Mouse (Mus musculus): Measurements from ENCODE around the gene C730034F03Rik. TPM values are rescaled to one million over a fixed set of nuclear protein-coding genes. Genes with fewer than 3 reads are reported as not detected.
"Not testable (repeated sequence)": the region's sequence is repeated elsewhere in the genome, so short reads cannot be mapped to it uniquely, and the experiment has no call there.

Gene C730034F03Rik
- total RNA-seq, 1 experiment from 2014 or later: 13.3 TPM

DNA sequence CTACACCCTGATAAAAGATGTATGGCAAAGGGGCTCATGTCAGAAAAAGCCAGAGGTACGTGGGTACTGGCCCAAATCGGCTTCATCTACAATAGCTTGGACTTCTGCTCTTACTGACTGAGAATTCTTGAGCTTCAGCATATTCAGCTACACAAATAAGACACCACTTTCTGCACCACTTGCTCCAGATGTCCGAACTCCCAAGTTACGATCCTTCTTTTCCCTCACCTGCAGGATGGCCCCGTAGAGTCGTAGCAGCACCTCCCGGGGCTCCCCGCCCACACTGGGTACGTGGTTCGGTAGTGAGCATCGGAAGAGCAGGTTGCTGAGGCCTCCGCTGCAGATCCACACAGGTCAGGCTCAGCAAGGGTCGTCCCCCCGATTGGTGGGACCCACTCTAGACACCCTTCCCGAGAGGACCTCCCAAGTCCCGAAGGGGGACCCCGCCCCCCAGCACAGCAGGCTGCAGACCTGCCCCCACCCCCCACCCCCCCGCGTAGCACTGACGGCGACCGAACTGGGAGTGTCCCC, 503 bp upstream of the C730034F03Rik start:
- ATAC-seq (replicated peaks in 1 of 2; ENCODE audit: insufficient read depth in 1 of 2, low FRiP score in 2 of 2, low TSS enrichment in 1 of 2, low read depth in 1 of 2, poor library complexity in 2 of 2, severe bottlenecking in 2 of 2): no peak

DNA sequence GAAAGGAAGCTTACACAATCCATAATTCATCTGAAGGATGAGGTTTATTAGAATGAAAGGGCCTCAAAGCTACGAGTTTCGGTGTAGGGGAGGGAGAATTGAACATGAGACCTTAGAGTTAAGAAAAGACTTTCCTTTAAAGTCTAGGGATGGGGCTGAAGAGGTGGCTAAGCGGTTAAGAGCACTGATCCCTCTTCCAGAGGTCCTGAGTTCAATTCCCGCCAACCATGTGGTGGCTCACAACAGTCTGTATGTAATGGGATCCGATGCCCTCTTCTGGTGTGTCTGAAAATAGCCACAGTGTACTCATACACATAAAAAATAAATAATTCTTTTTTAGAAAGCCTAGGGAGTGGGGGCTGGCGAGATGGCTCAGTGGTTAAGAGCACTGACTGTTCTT, 952 bp downstream of the C730034F03Rik start:
- ATAC-seq (replicated peaks in 1 of 2; ENCODE audit: insufficient read depth in 1 of 2, low FRiP score in 2 of 2, low TSS enrichment in 1 of 2, low read depth in 1 of 2, poor library complexity in 2 of 2, severe bottlenecking in 2 of 2): no peak

DNA sequence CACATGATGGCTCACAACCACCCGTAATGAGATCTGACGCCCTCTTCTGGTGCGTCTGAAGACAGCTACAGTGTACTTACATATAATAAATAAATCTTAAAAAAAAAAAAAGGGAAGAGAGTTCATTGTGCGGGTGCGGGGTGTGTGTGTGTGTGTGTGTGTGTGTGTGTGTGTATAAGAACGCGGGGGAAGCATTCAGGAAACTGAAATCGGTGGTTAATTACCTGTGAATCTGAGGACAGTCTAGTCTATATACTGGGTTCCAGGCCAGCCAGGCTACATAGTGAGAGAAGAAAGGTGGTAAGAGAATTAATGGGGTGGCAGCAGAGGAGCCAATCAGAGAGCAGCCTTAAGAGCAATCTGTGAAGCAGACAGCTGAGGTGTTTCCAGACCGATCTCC, 1.4 kb downstream of the C730034F03Rik start:
- ATAC-seq (replicated peaks in 1 of 2; ENCODE audit: insufficient read depth in 1 of 2, low FRiP score in 2 of 2, low TSS enrichment in 1 of 2, low read depth in 1 of 2, poor library complexity in 2 of 2, severe bottlenecking in 2 of 2): not testable (repeated sequence)

DNA sequence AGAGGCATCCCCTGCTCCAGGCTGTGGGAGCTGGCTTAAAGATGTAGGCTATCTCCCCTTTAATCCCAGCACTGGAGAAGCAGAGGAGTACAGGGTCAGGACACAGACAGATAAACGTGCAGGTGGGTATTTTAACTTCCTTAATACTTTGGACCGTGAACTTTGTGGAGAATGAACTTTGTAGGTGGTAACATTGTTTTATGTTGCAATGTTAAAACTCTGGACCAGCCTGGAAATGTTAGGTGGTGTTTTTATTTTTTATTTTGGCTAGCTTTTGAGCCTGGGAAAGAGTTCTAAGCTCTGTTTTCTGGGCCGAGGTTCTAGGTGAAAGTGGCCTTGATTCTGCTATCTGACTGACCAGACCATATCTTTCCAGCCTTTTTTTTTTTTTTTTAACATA, 1.9 kb downstream of the C730034F03Rik start:
- no peak for ATAC-seq (replicated peaks in 1 of 2; ENCODE audit: insufficient read depth in 1 of 2, low FRiP score in 2 of 2, low TSS enrichment in 1 of 2, low read depth in 1 of 2, poor library complexity in 2 of 2, severe bottlenecking in 2 of 2)

DNA sequence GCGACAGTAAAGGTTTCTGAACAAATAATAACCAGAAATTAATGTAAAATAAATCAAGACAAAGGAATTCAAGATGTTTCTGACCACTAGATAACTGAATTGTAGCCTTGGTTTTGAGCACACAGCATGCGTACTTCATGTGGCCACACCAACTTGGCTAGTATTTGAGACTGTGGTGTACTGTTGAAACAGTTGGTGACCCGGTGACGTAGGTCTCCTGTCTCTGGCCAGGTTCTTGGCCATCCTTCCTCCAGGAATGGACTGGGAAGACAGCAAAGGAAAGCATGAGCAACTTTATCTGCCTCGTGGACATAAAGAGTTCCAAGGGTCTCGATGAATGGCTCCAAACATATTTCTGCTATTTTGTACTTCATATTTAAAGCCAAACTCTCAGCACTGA, 2.4 kb downstream of the C730034F03Rik start:
- no peak for ATAC-seq (replicated peaks in 1 of 2; ENCODE audit: insufficient read depth in 1 of 2, low FRiP score in 2 of 2, low TSS enrichment in 1 of 2, low read depth in 1 of 2, poor library complexity in 2 of 2, severe bottlenecking in 2 of 2)

DNA sequence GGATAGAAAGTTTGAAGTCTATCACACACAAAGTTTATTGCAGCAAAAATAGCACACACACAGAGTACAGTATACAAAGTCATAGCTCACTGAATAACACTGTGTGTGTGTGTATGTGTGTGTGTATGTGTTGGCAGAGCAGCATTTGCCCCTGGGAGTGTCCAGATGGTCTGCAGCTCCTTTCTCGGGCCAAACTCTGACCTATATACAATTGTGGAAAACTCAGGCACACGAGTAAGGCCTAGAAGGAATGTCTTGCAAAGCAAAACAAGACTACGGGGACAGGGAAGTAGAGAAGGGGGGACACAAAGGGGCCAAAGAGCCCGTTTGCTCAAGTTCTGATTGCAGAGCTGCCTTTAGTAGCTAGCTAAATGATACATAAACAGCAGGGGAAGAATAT, 3.6 kb downstream of the C730034F03Rik start:
- no peak for ATAC-seq (replicated peaks in 1 of 2; ENCODE audit: insufficient read depth in 1 of 2, low FRiP score in 2 of 2, low TSS enrichment in 1 of 2, low read depth in 1 of 2, poor library complexity in 2 of 2, severe bottlenecking in 2 of 2)

DNA sequence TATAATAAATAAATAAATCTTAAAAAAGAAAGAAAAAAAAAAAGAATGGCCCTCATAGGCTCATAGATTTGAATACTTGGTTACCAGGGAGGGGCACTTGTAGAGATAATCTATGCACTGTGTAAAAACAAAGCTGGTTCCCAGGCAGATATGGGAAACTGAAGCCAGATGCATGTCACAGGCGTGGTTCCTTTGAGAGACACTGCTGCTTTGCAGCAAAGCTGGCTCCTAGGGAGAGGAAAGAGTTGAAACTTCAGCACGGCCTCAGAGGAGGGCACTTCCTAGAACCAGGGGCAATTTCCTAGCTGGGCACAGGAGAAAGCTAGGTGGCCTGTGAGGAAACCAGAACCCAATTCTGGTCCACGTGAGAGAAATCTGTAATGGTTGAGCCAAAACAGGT, 4.7 kb downstream of the C730034F03Rik start:
- no peak for ATAC-seq (replicated peaks in 1 of 2; ENCODE audit: insufficient read depth in 1 of 2, low FRiP score in 2 of 2, low TSS enrichment in 1 of 2, low read depth in 1 of 2, poor library complexity in 2 of 2, severe bottlenecking in 2 of 2)

DNA sequence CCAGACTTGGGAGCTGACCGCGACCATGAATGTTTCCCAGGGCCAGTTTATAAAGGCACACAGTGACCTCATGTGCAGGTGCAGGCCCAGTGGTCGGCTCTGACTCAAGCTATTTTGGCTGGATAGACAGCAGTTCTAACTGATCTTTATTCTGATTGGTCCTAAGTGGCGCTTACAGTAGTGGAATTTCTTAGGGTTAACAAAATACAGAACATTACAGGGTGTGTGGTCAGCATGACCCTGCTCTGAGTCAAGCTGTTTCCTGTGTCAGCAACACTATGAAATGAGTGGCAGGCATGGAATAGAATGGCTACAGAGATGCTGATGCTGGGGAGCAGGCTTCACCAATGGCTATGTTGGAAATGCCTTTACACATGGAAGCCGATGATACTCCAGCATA, 6.5 kb downstream of the C730034F03Rik start:
- no peak for ATAC-seq (replicated peaks in 1 of 2; ENCODE audit: insufficient read depth in 1 of 2, low FRiP score in 2 of 2, low TSS enrichment in 1 of 2, low read depth in 1 of 2, poor library complexity in 2 of 2, severe bottlenecking in 2 of 2)

DNA sequence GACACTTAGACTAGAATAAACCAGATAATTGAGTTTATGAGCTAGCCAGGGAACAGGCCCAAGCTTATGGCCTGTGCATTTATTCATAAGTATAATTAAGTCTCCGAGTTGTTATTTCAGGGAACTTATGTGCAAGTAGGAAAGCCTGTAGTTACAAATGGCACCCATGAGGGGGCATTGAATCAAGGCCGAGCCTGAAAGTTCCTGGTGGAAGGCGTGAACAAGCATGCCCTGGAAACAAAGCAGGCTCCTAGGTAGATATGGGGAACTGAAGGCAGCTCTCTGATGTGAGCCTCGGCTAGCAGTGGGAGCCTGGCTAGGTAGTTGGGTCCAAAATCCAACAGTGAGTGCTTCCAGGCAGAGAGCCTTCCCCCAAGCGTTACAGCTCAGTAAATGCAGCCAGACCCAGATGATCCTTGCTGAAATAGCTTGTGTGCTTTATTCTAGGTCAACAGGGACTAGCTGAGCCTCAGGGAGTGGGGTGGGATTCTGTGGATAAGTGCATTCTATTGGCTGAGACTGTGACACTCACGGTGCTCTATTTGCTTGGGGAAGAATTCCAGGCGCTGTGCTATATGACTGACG, 13.2 kb downstream of the C730034F03Rik start:
- 0 out of 4 replicates have a peak, but pooled peaks have one; percentile 42 for ATAC-seq (replicated peaks in 1 of 2; ENCODE audit: insufficient read depth in 1 of 2, low FRiP score in 2 of 2, low TSS enrichment in 1 of 2, low read depth in 1 of 2, poor library complexity in 2 of 2, severe bottlenecking in 2 of 2)

DNA sequence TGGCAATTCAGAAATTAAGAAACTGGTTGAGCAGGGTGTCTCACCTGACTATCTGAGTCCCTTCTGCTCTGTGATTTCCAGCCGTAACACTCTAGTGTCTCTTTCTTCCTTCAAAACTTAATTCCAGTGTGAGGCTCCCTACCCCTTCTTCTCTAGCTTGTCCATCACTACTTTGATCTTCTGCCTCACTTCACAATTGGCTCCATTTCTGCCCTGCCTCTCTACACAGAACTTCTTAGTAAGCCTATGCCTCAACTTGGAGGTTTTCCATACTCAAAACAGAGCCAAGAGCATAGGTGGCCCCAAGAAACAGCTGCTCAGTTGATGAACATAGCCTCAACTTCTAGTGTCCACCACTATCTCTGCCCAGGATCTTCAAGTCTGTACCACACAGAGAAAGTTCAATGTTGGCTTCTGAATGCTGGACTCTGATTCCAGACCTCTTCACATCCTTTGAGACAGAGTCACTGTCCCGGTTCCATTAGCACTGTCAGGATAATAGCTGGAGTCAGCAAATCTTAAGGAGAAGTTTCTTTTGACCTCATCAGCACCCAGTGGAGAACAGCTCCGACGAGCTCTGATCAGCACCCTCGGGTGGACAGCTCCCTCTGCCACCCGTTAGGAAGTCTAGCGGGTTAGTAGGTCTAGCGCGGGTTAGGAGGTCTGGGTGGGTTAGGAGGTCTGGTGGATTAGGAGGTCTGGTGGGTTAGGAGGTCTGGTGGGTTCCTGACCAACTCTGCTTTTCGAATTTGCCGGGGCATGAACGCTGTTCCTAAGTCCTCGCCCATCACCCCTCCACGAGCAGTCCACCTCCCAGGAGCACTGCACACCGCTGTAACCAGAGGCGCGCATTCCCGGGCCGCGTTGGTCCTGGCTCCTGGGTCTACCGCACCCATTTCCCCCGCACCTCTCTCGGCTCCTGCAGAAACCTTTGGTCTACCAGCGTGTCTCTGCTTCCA, 23.8 kb downstream of the C730034F03Rik start:
- peak; percentile 75 to 88 for ATAC-seq (replicated peaks in 1 of 2; ENCODE audit: insufficient read depth in 1 of 2, low FRiP score in 2 of 2, low TSS enrichment in 1 of 2, low read depth in 1 of 2, poor library complexity in 2 of 2, severe bottlenecking in 2 of 2)

DNA sequence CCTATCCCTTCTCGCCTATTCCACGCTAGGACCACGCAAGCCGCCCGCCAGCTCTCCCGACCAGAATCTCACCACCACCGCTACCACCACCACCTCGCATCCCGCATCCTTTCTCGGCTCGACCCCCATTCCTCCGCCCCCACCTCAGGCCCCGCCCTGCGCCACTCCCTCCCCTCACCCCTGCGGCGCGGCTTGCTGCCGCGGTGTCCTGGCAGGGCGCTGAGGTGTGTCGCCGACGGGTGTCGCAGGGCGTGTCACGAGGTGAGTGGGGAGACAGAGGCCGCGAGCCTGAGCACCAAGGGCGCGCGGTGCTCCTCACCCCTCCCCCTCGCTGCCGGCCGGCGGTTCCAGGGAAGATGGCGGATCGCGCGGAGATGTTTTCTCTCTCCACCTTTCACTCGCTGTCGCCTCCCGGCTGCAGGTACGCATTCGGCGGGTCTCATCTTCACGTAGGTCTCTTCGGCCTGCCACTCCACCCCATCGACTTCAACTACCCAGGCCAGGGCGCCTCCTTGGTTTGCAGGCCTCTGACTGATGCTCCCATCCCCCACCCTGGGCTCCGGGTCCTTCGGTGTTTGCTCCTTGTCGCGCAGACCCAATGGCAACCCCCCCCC, 24.6 kb downstream of the C730034F03Rik start, which contains the start of gene Mapk8ip2:
TSS of gene Mapk8ip2 (plus strand) at position 49 of the 614 bp plus-strand sequence.
- ATAC-seq (replicated peaks in 1 of 2; ENCODE audit: insufficient read depth in 1 of 2, low FRiP score in 2 of 2, low TSS enrichment in 1 of 2, low read depth in 1 of 2, poor library complexity in 2 of 2, severe bottlenecking in 2 of 2): no peak

DNA sequence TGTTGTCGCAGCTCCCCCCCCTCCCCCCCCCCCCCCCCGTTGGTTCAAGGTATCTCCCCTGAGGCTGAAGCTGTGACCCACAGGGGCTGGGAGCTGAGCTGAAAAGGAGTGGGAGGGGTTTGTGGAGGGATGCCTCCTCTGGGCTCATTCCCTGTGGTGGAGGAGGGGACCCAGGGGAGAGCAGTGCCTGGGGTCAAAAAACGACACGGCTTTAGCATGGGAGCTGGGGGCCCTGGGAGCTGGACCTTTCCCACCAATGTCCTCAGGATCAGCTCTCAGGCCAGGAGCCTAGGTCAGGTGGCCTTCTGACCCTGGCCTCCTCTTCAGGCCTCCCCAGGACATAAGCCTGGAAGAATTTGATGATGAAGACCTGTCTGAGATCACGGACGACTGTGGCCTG, 25.5 kb downstream of the C730034F03Rik start:
- no peak for ATAC-seq (replicated peaks in 1 of 2; ENCODE audit: insufficient read depth in 1 of 2, low FRiP score in 2 of 2, low TSS enrichment in 1 of 2, low read depth in 1 of 2, poor library complexity in 2 of 2, severe bottlenecking in 2 of 2)

DNA sequence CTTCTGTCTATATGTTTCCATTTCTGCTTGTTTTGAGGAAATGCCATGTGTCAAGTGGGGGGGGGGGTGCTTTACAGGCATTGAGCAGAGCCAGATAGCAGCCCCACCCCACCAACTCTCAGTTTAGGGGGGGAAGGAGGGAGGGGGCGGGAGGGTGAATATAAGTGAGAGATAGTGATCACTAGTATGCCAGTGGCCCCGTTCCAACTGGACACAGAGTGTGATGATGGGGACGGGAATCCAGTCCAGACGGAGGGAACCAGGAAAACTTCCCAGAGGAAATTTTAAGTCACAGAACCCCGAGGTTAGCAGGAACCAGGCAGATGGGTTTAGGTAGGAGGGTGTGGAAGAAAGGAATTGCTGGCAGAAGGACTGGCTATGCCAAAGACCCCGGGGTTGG, 26.3 kb downstream of the C730034F03Rik start:
- no peak for ATAC-seq (replicated peaks in 1 of 2; ENCODE audit: insufficient read depth in 1 of 2, low FRiP score in 2 of 2, low TSS enrichment in 1 of 2, low read depth in 1 of 2, poor library complexity in 2 of 2, severe bottlenecking in 2 of 2)

DNA sequence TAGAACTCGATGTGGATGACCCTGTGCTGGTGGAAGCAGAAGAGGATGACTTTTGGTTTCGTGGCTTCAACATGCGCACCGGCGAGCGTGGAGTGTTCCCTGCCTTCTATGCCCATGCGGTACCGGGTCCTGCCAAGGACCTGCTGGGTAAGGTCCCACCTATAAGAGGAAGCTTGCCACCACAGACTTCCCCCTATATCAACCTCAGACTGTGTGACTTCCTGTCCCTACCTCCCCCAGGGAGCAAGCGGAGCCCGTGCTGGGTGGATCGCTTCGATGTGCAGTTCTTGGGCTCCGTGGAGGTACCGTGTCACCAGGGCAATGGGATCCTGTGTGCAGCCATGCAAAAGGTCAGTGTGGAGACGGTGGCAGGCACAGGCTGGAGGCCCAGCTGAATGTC, 29.6 kb downstream of the C730034F03Rik start:
- peak; percentile 89 to 93 for ATAC-seq (replicated peaks in 1 of 2; ENCODE audit: insufficient read depth in 1 of 2, low FRiP score in 2 of 2, low TSS enrichment in 1 of 2, low read depth in 1 of 2, poor library complexity in 2 of 2, severe bottlenecking in 2 of 2)

DNA sequence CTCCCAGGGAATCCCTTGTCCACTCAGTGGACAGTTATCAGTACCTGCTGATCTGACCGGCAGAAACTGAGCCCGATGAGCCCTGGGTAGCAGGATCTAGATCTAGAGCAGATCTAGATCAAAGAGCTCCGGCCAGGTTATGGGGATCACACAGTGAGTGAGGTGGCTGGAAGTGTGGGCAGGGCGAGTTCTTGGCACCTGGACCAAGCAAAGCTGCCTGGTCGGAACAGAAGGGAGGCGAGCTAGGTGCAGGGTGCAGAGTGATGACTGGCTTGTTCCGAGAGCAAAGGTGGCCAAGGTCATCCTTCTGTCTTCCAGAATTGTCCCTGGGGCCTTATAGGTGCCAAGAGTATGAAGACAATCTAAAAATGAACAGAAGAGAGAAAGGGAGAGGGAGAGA, 30.4 kb downstream of the C730034F03Rik start:
- ATAC-seq (replicated peaks in 1 of 2; ENCODE audit: insufficient read depth in 1 of 2, low FRiP score in 2 of 2, low TSS enrichment in 1 of 2, low read depth in 1 of 2, poor library complexity in 2 of 2, severe bottlenecking in 2 of 2): no peak

DNA sequence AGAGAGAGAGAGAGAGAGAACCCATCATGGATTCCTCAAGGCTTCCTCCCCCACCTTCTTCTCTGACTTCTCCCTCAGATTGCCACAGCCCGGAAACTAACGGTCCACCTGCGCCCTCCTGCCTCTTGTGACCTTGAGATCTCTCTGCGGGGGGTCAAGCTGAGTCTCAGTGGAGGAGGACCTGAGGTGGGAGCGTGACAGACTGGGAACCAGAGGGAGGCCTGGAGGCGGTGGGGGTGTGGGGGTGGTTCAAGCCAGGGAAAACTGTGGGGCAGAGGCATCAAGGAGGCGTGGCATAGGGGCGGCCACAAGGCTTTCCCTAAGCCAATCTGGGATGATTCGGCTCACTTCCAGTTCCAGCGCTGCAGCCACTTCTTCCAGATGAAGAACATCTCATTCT, 30.9 kb downstream of the C730034F03Rik start:
- no peak for ATAC-seq (replicated peaks in 1 of 2; ENCODE audit: insufficient read depth in 1 of 2, low FRiP score in 2 of 2, low TSS enrichment in 1 of 2, low read depth in 1 of 2, poor library complexity in 2 of 2, severe bottlenecking in 2 of 2)

DNA sequence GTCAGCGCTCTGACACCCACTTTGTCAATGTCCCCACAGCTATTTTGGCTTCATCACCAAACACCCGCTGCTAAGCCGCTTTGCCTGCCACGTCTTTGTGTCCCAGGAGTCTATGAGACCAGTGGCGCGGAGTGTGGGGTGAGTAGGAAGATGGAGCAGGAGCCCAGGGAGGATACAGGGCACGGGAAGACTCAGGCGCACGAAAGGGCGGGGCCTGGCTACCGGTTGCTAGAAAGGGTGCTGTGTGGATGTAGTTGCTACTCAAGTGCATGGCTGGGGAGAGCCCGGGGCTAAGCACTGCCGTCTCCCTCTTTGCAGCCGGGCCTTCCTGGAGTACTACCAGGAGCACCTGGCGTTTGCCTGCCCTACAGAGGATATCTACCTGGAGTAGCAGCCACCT, 31.9 kb downstream of the C730034F03Rik start:
- ATAC-seq (replicated peaks in 1 of 2; ENCODE audit: insufficient read depth in 1 of 2, low FRiP score in 2 of 2, low TSS enrichment in 1 of 2, low read depth in 1 of 2, poor library complexity in 2 of 2, severe bottlenecking in 2 of 2): no peak

DNA sequence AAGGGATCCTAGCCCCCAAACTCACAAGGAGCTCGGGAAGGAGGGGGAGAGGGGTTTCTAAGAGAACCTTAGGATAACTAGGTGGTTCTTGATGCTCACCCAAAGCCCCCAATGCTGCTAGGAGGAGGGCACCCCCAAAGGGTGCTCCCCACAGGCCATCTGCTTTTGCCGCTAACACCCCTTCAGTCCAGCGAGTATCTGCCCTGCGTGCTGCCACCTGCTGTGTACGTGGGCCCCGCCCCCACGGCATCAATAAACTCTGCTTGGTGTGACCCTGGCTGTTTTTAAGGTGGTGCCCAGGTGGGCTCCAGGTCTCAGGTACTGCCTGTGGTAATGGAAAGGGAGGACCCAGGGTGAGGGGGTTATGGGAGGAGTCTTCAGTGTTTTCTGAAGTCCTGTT, 32.8 kb downstream of the C730034F03Rik start:
- no peak for ATAC-seq (replicated peaks in 1 of 2; ENCODE audit: insufficient read depth in 1 of 2, low FRiP score in 2 of 2, low TSS enrichment in 1 of 2, low read depth in 1 of 2, poor library complexity in 2 of 2, severe bottlenecking in 2 of 2)
